Mouse (Mus musculus): ENCODE data around the gene Nrn1l. TPM values are rescaled to one million over a fixed set of nuclear protein-coding genes. Genes with fewer than 3 reads are reported as not detected.

The Nrn1l gene
- polyA plus RNA-seq, 1 experiment from 2014 or later = 0.75 TPM

DNA sequence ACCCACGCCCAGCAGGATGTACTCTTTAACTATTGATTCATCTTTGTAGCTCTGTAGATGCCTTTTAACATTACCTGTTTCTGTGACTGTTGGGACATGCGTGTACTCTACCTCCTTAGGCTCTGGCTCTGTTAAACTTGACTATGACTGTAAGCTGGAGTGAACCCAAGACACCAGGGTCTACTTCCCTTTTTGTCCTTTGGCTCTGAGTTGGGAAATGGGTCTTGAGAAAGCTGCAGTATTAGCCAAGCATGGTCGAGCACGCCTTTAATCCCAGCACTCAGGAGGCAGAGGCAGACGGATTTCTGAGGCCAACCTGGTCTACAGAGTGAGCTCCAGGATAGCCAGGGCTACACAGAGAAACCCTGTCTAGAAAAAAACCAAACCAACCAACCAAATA lies 34.9 kb upstream of the Nrn1l start:
- no peak overlapping the region for H3K4me3 ChIP-seq (replicated peaks)
- WGBS = 82% methylated on average over 5 of the region's 5 CpGs
- peaks cover 64% of the 10 kb centered on the region for H3K4me1 ChIP-seq (replicated peaks)
- no peak for ATAC-seq
- H3K9me3 ChIP-seq = no peaks in the 10 kb centered on the region
- H3K36me3 ChIP-seq = peaks cover 11% of the 10 kb centered on the region
- H3K9ac ChIP-seq (replicated peaks) = no peak overlapping the region
- no peak overlapping the region for H3K4me2 ChIP-seq (replicated peaks)
- H3K27ac ChIP-seq = no peak overlapping the region
- no peaks in the 10 kb centered on the region for H3K27me3 ChIP-seq

DNA sequence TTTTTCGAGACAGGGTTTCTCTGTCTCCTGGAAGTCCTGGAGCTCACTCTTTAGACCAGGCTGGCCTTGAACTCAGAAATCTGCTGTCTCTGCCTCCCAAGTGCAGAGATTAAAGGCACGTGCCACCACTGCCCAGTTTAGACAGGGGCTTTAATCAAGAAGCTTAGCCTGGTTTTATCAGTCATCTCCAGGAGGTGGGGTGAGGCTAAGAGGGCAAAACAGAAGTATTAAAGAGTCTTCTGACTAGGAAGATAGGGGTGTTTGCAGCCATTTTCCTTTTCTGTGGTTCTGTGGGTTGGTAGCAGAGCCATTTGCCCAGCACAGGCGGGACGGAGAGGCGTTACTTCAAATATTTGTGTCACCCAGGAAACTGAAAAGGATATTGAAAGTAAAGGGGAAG lies 34.1 kb upstream of the Nrn1l start:
- Histone ChIP-seq H3K36me3 (peaks cover 12% of the 10 kb centered on the region), H3K4me2 (replicated peaks) (peak overlapping the region; percentile 95; the same call in 1 of the 2 replicates), H3K9ac (replicated peaks) (no peak overlapping the region), H3K9me3 (no peaks in the 10 kb centered on the region), H3K4me3 (replicated peaks) (0 out of 2 replicates have a peak overlapping the region, but pooled peaks have one; percentile 99), H3K27me3 (no peaks in the 10 kb centered on the region), H3K4me1 (replicated peaks) (peaks cover 71% of the 10 kb centered on the region), H3K27ac (peak overlapping the region; percentile 88; the same call in 1 of the 2 replicates)
- no peak for ATAC-seq
- WGBS = 74% methylated on average over 5 of the region's 5 CpGs

DNA sequence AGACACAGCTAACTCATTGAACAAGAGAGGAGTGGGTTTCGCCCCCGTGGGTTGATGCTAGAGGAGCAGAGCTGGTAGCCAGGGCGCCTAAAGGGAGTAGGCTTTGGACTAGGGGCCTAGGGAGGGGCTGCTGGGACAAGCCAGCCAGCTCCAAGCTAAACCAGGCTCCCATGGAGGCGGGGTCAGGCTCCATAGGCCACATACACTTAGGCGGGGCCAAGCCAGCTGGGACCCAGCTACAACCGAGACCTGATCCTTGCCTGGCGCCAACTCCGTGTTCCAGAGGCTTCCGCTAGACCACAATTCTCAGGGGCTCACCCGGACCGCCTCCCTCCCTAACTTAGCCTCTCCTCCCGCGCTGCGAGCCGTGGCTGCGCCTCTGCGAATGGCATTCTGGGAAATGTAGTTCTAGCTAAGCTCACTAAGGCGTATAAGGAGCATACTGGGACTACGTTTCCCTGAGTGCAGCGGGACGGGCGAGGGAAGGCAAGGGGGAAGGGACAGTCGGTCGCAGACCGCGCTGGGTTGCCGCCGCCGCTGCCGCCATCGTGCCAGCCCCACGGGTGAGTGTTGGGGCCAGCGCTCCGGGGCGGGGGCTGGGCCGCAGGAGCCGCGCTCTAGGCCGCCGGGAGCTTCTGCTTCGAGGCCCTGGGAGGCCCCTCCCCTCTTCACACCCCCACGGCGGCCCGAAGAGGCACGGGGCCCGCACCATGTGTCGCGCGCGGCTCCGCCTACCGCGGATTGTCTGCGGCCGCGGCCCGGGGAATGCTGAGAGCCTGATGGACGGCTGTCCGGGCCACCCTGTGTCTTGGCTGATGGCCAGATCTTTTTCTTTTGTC lies 33.0 kb upstream of the Nrn1l start, which contains the start of gene Nutf2:
TSS of gene Nutf2 (plus strand) at position 438 of the 839 bp plus-strand sequence.
- peak within 1 kb of the TSS; percentile 98 for H3K9ac ChIP-seq (replicated peaks)
- H3K4me3 ChIP-seq (replicated peaks) = peak within 1 kb of the TSS; percentile 99
- peak within 1 kb of the TSS; percentile 91 for H3K27ac ChIP-seq
- H3K4me1 ChIP-seq (replicated peaks) = peaks cover 77% of the 10 kb centered on the region
- H3K36me3 ChIP-seq = peaks cover 12% of the 10 kb centered on the region
- WGBS = under 1% methylated on average over 57 of the region's 59 CpGs
- peak; percentile 98 for ATAC-seq
- no peaks in the 10 kb centered on the region for H3K9me3 ChIP-seq
- peak within 1 kb of the TSS; percentile 95 for H3K4me2 ChIP-seq (replicated peaks)
- no peaks in the 10 kb centered on the region for H3K27me3 ChIP-seq

DNA sequence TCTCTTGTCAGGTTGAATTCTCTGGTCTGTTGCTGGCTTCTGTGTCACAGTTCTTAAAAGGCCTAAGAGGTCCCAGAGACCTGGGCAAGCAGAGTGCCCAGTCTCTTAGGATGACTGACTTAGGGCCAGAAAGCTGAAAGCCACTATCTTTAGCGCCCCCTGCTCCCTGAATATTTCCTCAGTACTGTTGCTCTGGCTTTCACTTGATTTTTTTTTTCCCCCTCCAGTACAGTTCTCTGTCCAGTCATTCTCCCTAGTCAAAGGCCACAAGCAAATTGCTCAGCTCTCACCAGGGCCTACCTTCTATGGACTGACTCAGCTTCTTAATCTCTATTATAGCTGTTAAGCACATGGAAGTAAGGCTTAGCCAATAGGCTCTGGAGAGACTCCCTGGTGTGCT lies 31.4 kb upstream of the Nrn1l start:
- 4% methylated on average over 1 of the region's 1 CpGs for WGBS
- Histone ChIP-seq H3K36me3 (peaks cover 22% of the 10 kb centered on the region), H3K9me3 (no peaks in the 10 kb centered on the region), H3K9ac (replicated peaks) (peak overlapping the region; percentile 98), H3K27ac (no peak overlapping the region), H3K4me1 (replicated peaks) (peaks cover 67% of the 10 kb centered on the region), H3K4me2 (replicated peaks) (peak overlapping the region; percentile 95), H3K27me3 (no peaks in the 10 kb centered on the region), H3K4me3 (replicated peaks) (peak overlapping the region; percentile 99)
- ATAC-seq = no peak

DNA sequence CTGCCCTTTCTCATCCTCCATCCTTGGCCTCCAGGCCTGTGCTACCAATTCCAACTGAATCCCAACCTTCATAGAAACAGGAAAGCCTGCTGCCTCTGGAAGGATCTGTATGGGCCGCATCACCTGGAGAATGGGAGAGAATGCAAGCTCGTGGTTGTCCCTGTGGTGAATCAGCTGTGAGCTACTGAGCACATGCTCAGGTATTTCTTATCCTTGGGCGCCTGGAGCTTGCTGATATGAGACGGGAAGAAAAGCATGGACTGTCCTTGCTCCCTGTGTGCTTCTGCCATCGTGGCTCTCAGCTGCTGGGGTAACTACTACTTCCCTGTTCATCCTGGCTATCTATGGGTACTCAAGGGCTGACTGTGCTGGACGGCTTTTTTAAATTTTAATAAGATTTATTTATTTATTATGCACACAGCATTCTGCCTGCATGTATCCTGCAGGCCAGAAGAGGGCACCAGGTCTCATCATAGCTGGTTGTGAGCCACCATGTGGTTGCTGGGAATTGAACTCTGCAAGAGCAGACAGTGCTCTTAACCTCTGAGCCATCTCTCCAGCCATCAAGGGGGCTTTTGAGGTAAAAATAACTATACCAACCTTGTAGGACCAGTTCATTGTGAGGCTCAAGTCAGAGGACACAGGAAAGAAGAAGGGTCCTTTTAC lies 26.9 kb upstream of the Nrn1l start:
- ATAC-seq = no peak
- Histone ChIP-seq H3K9me3 (no peaks in the 10 kb centered on the region), H3K27ac (no peak overlapping the region), H3K9ac (replicated peaks) (no peak overlapping the region), H3K36me3 (peaks cover 52% of the 10 kb centered on the region), H3K4me2 (replicated peaks) (no peak overlapping the region), H3K27me3 (no peaks in the 10 kb centered on the region), H3K4me1 (replicated peaks) (peaks cover 30% of the 10 kb centered on the region), H3K4me3 (replicated peaks) (no peak overlapping the region)
- 87% methylated on average over 6 of the region's 6 CpGs for WGBS

DNA sequence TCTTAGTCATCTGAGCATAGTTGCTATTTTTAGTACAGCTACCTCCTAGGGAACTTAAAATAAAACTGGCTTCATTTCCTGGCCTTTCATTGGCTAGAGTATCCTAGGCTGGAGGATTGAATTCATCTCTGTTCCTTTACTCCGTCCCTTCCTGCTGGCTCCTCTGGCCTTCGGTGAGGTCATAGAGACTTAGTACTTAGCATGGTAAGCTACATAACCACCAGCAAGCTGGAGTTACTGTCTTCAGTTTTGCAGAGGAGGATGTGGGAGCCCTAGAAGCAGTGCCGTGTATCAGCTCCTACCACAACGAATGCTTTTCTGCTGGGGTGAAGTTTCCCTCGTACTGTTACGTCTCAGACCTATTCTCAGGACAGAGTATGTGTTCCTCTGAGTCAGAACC lies 19.1 kb upstream of the Nrn1l start:
- Histone ChIP-seq H3K4me1 (replicated peaks) (no peaks in the 10 kb centered on the region), H3K4me2 (replicated peaks) (no peak overlapping the region), H3K36me3 (peaks cover 71% of the 10 kb centered on the region), H3K27me3 (no peaks in the 10 kb centered on the region), H3K27ac (no peak overlapping the region), H3K9me3 (no peaks in the 10 kb centered on the region), H3K4me3 (replicated peaks) (no peak overlapping the region), H3K9ac (replicated peaks) (no peak overlapping the region)
- 93% methylated on average over 6 of the region's 6 CpGs for WGBS
- ATAC-seq = no peak

DNA sequence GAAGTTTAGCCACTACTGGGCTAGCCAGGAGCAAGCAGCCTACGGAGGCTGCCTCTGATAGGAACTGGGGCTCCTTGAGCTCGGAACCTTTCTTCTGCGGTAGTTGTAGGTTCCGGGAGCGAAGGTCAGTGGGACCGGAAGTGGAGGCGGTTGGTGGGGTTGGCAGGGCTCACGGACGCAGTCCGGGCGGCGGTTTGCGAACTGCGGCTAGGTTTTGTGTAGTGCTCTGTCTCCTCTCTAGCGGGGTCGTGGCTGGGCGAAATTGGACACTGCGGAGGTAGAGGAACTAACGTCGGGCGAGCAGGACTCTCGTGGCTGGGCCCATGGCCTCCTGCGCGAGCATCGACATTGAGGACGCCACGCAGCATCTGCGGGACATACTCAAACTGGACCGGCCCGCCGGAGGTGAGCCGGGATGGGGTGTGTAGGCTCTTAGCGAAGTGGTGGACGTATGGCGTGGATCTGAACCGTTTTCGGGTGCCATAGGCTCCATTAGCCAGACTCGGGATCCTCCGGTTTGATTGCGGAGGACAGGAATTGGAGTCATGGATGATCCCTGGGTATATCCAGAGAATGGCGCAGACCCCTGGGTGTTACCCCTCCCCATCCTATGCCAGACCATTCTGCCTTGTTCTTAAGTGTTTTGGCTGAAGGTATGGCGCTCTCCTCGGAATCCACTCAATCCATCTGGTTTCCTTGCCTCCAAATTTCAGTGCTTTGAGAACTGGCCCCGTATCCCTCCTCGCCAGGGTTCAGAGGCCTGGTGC lies 12.4 kb upstream of the Nrn1l start, which contains the start of gene Edc4:
TSS of gene Edc4 (plus strand) at position 128 of the 767 bp plus-strand sequence.
- H3K9me3 ChIP-seq = no peaks in the 10 kb centered on the region
- peak; percentile 85 for ATAC-seq
- H3K4me1 ChIP-seq (replicated peaks) = peaks cover 35% of the 10 kb centered on the region
- WGBS = under 1% methylated on average over 45 of the region's 45 CpGs
- no peaks in the 10 kb centered on the region for H3K27me3 ChIP-seq
- peaks cover 60% of the 10 kb centered on the region for H3K36me3 ChIP-seq
- H3K4me2 ChIP-seq (replicated peaks) = peak within 1 kb of the TSS; percentile 93
- peak within 1 kb of the TSS; percentile 52; the same call in 1 of the 2 replicates for H3K27ac ChIP-seq
- peak within 1 kb of the TSS; percentile 91 for H3K9ac ChIP-seq (replicated peaks)
- peak within 1 kb of the TSS; percentile 83 for H3K4me3 ChIP-seq (replicated peaks)

DNA sequence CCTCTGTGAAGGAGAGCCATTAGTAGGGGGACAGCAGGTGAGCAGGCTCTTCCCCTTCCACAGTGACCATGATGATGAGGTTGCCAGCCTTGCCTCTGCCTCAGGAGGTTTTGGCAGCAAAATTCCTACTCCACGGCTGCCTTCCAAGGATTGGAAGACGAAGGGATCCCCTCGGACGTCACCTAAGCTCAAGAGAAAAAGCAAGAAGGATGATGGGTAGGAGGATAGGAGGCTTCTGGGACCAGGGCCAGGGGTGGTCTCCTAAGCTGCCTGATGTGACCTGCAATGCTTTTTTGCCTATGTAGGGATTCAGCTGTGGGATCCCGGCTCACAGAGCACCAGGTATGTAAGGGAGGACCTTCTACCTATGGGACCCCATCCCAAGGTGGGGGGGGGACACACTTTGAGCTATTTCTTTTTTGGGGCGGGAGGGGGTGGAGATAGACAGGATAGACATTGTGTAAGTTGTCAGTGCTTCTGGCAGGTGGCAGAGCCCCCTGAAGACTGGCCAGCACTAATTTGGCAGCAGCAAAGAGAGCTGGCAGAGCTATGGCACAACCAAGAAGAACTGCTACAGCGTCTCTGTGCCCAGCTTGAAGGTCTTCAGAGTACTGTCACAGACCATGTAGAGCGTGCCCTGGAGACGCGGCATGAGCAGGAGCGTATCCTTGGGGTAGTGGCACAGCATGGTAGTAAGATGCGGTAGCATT lies 3.5 kb upstream of the Nrn1l start:
- no peak overlapping the region for H3K4me2 ChIP-seq (replicated peaks)
- H3K27ac ChIP-seq = no peak overlapping the region
- no peak overlapping the region for H3K4me3 ChIP-seq (replicated peaks)
- ATAC-seq = no peak
- no peaks in the 10 kb centered on the region for H3K27me3 ChIP-seq
- H3K36me3 ChIP-seq = peaks cover 84% of the 10 kb centered on the region
- no peak overlapping the region for H3K9ac ChIP-seq (replicated peaks)
- H3K9me3 ChIP-seq = no peaks in the 10 kb centered on the region
- H3K4me1 ChIP-seq (replicated peaks) = peaks cover 9% of the 10 kb centered on the region
- 94% methylated on average over 12 of the region's 12 CpGs for WGBS

DNA sequence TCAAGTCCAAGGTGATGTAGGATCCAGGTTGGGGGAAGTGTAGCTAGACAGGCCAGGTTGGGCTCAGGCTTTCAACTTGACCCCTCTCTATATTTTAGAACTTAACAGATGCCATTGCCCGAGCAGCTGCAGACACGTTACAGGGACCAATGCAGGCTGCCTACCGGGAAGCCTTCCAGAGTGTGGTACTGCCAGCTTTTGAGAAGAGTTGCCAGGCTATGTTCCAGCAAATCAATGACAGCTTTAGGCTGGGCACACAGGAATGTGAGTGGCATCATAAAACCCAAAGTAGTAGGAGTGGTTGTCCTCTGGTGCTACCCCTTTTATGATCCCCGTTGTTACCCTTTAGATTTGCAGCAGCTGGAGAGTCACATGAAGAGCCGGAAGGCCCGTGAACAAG lies 2.5 kb upstream of the Nrn1l start:
- 95% methylated on average over 6 of the region's 6 CpGs for WGBS

DNA sequence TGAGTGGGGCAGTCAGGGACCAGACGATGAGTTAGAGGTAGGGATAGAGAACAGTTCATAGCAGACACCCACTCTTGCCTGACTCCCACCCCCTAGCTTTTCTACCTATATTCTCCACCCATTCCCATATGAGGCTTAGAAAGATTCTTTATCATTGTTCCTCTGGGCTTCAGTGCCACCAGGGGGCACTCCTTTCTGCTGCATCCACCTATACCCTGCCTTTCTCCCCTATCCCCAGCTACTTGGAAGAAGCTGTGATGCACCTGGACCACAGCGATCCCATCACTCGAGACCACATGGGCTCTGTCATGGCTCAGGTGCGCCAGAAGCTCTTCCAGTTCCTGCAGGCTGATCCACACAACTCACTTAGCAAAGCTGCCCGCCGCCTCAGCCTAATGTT lies 935 bp upstream of the Nrn1l start:
- H3K9me3 ChIP-seq = no peaks in the 10 kb centered on the region
- peaks cover 62% of the 10 kb centered on the region for H3K36me3 ChIP-seq
- ATAC-seq = peak; percentile 32; the same call in 1 of the 2 replicates
- H3K4me1 ChIP-seq (replicated peaks) = peaks cover 9% of the 10 kb centered on the region
- no peak overlapping the region for H3K4me2 ChIP-seq (replicated peaks)
- no peak overlapping the region for H3K9ac ChIP-seq (replicated peaks)
- no peaks in the 10 kb centered on the region for H3K27me3 ChIP-seq
- H3K27ac ChIP-seq = no peak overlapping the region
- WGBS = 89% methylated on average over 6 of the region's 6 CpGs
- H3K4me3 ChIP-seq (replicated peaks) = no peak overlapping the region

More for the DNA sequence above, 2.5 kb upstream of the Nrn1l start:
- Histone ChIP-seq H3K4me3 (replicated peaks) (no peak overlapping the region), H3K9me3 (no peaks in the 10 kb centered on the region), H3K36me3 (peaks cover 78% of the 10 kb centered on the region), H3K27ac (no peak overlapping the region), H3K4me1 (replicated peaks) (peaks cover 9% of the 10 kb centered on the region), H3K9ac (replicated peaks) (no peak overlapping the region), H3K27me3 (no peaks in the 10 kb centered on the region), H3K4me2 (replicated peaks) (no peak overlapping the region)
- ATAC-seq = no peak

DNA sequence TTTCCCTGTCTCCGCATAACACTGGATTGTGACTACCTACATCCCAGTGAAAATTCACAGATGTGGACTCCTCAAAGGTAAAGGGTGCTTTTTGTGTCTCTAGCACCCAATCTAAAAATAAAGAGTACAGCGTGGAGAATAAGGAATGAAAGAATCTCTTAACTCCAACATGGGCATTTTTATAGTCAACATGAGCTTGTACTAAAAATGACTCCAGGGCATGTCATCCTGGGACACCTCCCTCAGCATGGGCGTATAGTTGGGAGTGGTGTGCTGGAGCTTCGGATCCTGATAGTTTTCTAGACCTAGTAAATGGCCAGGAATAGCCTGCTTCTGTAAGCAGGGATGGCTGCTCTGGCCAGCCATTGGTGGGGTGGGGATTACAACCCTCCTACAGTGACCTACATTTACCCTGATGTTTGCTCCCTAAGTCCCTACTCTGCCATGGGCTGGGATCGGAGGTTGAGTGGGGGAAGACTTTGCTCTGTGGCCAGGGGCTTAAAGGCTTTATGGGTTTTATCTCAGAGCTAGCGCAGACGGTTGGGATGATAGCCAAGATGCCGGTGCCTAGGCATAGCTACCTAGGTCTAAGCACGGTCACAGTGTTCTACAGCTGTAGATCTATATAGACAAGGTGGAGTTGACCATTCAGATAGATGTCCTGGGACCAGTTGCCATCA lies 4.6 kb downstream of the Nrn1l start:
- no peak overlapping the region for H3K4me3 ChIP-seq (replicated peaks)
- no peak overlapping the region for H3K4me2 ChIP-seq (replicated peaks)
- no peaks in the 10 kb centered on the region for H3K27me3 ChIP-seq
- H3K9me3 ChIP-seq = no peaks in the 10 kb centered on the region
- no peak for ATAC-seq
- WGBS = 82% methylated on average over 9 of the region's 9 CpGs
- H3K4me1 ChIP-seq (replicated peaks) = peaks cover 21% of the 10 kb centered on the region
- H3K36me3 ChIP-seq = peaks cover 8% of the 10 kb centered on the region
- H3K27ac ChIP-seq = no peak overlapping the region
- no peak overlapping the region for H3K9ac ChIP-seq (replicated peaks)
